16 mouse cellular contexts compared by ENCODE assay signal in the genomic region with DNA sequence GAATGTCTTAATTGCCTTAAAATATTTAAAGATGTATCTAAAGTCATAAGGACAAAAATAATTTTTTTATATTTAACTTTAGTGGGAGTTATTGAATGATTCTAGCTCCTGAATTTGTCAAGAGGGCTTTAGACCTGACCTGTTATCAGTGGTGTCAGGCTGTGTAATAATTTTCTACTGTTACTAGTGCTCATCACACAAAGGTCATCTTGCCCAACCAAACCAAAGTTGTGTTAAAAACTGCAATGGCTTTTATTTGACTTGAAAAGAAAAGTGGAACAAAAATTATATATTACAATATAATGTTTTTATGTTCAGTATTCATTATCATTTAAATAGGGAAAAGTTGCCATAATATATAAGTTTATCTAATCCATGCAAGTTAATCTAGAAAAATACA.
"Had no signal": no experiment of that assay in that cellular context is flagged by ENCODE, and none has a peak within 500 bp of the region (broad histone marks: within the 10 kb centered on the region; RNA-seq: fewer than 3 reads in every experiment).

No protein-coding gene starts in this region.

- H3K27me3 ChIP-seq: neural tube, embryonic 13.5 days; neural tube, embryonic 15.5 days; stomach, embryonic 15.5 days had no signal

- H3K4me1 ChIP-seq: neural tube, embryonic 13.5 days; neural tube, embryonic 15.5 days; stomach, embryonic 15.5 days had no signal

- H3K4me3 ChIP-seq: neural tube, embryonic 13.5 days; neural tube, embryonic 15.5 days; stomach, embryonic 15.5 days had no signal

- H3K9ac ChIP-seq: neural tube, embryonic 13.5 days; neural tube, embryonic 15.5 days; stomach, embryonic 15.5 days had no signal

- DNase-seq: retina, postnatal 1 day; right cerebral cortex, adult 18-20 months; right cerebral cortex, postnatal 14 days; right cerebral cortex, postnatal 25 days; right cerebral cortex, postnatal 4 days; spleen, adult 18-20 months; thymus, adult 18-20 months; thymus, adult 2 months; thymus, postnatal 14 days; thymus, postnatal 25 days; thymus, postnatal 36 days; thymus, postnatal 4 days had no signal

- H3K27ac ChIP-seq: neural tube, embryonic 13.5 days; neural tube, embryonic 15.5 days; stomach, embryonic 15.5 days; stomach, postnatal 0 days had no signal

- H3K36me3 ChIP-seq: neural tube, embryonic 13.5 days; neural tube, embryonic 15.5 days; stomach, embryonic 15.5 days had no signal
